Mouse (Mus musculus): ENCODE data around the gene Zfp758.
"Not testable (repeated sequence)": the region's sequence is repeated elsewhere in the genome, so short reads cannot be mapped to it uniquely, and the experiment has no call there.

DNA sequence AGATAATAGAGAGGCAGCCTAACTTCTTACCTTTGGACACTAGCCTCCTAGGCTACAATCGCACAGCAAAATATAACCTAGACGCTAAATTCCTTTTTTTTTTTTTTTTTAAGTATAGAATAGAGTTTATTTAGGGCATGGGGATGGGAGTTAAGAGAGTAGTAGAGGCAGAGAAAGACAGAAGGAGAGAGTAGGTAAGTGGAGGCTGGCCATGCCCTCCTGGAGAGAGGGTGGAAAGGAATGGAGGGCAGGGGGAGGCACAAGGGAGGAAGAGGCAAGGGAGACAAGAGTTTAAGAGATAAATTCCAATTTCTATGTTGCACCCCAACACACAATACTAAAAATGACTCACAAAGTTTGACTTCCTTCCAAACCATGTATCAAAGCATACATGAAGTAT lies 46.0 kb upstream of the Zfp758 start:
- TF ChIP-seq FLI1 (IDR thresholded peaks at IDR 0.05; ENCODE audit: low read length); GATA1 (IDR thresholded peaks at IDR 0.05; ENCODE audit: borderline replicate concordance, low read length): not testable (repeated sequence)

All from megakaryocyte, embryonic 14.5 days (primary cell).